Mouse (Mus musculus): ENCODE results near the gene Elk3.

GRCm38 (mm10) chr10:93239201-93239806 is 71.6 kb downstream of the Elk3 start:
- TF ChIP-seq CTCF (IDR thresholded peaks at IDR 0.05; ENCODE audit: control insufficient read depth, insufficient read depth, low read length) (no peak), POLR2A (IDR thresholded peaks at IDR 0.05; ENCODE audit: borderline replicate concordance, control insufficient read depth, low read depth, low read length) (no peak)
